In genomic region chr4:34880921-34881650, GRCm38 (mm10) we compare ENCODE assay signal across 9 mouse cellular contexts. TPM values are rescaled to one million over a fixed set of nuclear protein-coding genes. Genes with fewer than 3 reads are reported as not detected.
DNase-seq lines count a peak whose midpoint lies in the region; ATAC-seq and TF ChIP-seq lines count a peak whose summit lies in the region.
"Had no signal": no experiment of that assay in that cellular context is flagged by ENCODE, and none has a peak within 500 bp of the region (broad histone marks: within the 10 kb centered on the region; RNA-seq: fewer than 3 reads in every experiment).

No protein-coding gene starts in this region.

- in situ Hi-C loops in ES-E14 (cut with MboI; ENCODE audit: low sequenced_read_pairs in 2 of 2, unreplicated experiment in 2 of 2): no loop called here

- no peaks in the 10 kb centered on the region for H3K27me3 ChIP-seq in heart, embryonic 11.5 days (ENCODE audit: control insufficient read depth, insufficient read depth, low read length)
- no peaks in the 10 kb centered on the region for H3K27me3 ChIP-seq in hindbrain, embryonic 12.5 days
- H3K27me3 ChIP-seq in midbrain, embryonic 12.5 days: no peaks in the 10 kb centered on the region

- H3K36me3 ChIP-seq in heart, embryonic 11.5 days (ENCODE audit: control insufficient read depth, insufficient read depth, low read length): peaks cover 2% of the 10 kb centered on the region
- H3K36me3 ChIP-seq in ES-E14 (ENCODE audit: control insufficient read depth, insufficient read depth, low read length, poor library complexity, severe bottlenecking): peaks cover 2% of the 10 kb centered on the region; the same call in 1 of the 2 replicates
- H3K36me3 ChIP-seq in hindbrain, embryonic 12.5 days: peaks cover 18% of the 10 kb centered on the region
- peaks cover 30% of the 10 kb centered on the region for H3K36me3 ChIP-seq in midbrain, embryonic 12.5 days

- peak overlapping the region; percentile 86 for H3K4me3 ChIP-seq in heart, embryonic 11.5 days (ENCODE audit: low read depth, low read length)
- H3K4me3 ChIP-seq in ES-E14 (ENCODE audit: insufficient read depth in 1 of 2, low read depth in 1 of 2, low read length in 2 of 2, poor library complexity in 1 of 2, severe bottlenecking in 1 of 2): peak overlapping the region; percentile 72 to 83
- peak overlapping the region; percentile 96 for H3K4me3 ChIP-seq in hindbrain, embryonic 12.5 days
- H3K4me3 ChIP-seq in midbrain, embryonic 12.5 days: peak overlapping the region; percentile 77

- peaks cover 6% of the 10 kb centered on the region for H3K4me1 ChIP-seq in heart, embryonic 11.5 days (ENCODE audit: control insufficient read depth, insufficient read depth, low read length)
- H3K4me1 ChIP-seq in ES-E14 (ENCODE audit: control insufficient read depth in 2 of 2, insufficient read depth in 2 of 2, low read length in 2 of 2, poor library complexity in 1 of 2): peaks cover 3 to 8% of the 10 kb centered on the region in 2 experiments
- H3K4me1 ChIP-seq in hindbrain, embryonic 12.5 days: peaks cover 15% of the 10 kb centered on the region
- H3K4me1 ChIP-seq in midbrain, embryonic 12.5 days: peaks cover 22% of the 10 kb centered on the region

- H3K27ac ChIP-seq in heart, embryonic 11.5 days (ENCODE audit: low read depth, low read length): no peak overlapping the region
- H3K27ac ChIP-seq in ES-E14 (ENCODE audit: insufficient read depth, low read depth, low read length, poor library complexity, severe bottlenecking): peak overlapping the region; percentile 67; the same call in 1 of the 2 replicates
- no peak overlapping the region for H3K27ac ChIP-seq in hindbrain, embryonic 12.5 days
- H3K27ac ChIP-seq in midbrain, embryonic 12.5 days (replicated peaks): no peak overlapping the region

- H3K9ac ChIP-seq in heart, embryonic 11.5 days (ENCODE audit: low read depth, low read length): no peak overlapping the region
- no peak overlapping the region; the same call in 1 of the 2 replicates for H3K9ac ChIP-seq in ES-E14 (ENCODE audit: insufficient read depth, low read depth, low read length, poor library complexity, severe bottlenecking)
- peak overlapping the region; percentile 99 for H3K9ac ChIP-seq in hindbrain, embryonic 12.5 days
- 0 out of 2 replicates have a peak overlapping the region, but pooled peaks have one; percentile 31 for H3K9ac ChIP-seq in midbrain, embryonic 12.5 days (replicated peaks)

- intact Hi-C loops in heart, postnatal 25 days (cut with DNase I): loop anchor here (5.0 to 10.0 kb wide), 3 partner anchors 69 to 326 kb away; partner anchors contain the start of genes Akirin2, Orc3 and Rars2

- ATAC-seq in heart, embryonic 11.5 days (replicated peaks; ENCODE audit: insufficient number of reproducible peaks, low FRiP score, low TSS enrichment): no peak
- ATAC-seq in hindbrain, embryonic 12.5 days (ENCODE audit: low FRiP score): no peak
- ATAC-seq in midbrain, embryonic 12.5 days (ENCODE audit: low FRiP score, low read depth): no peak
- no peak for ATAC-seq in granulocyte monocyte progenitor cell, adult 5-6 weeks (replicated peaks; ENCODE audit: poor library complexity, severe bottlenecking)

- H3K4me2 ChIP-seq in heart, embryonic 11.5 days: peak overlapping the region; percentile 70
- peak overlapping the region; percentile 68 for H3K4me2 ChIP-seq in hindbrain, embryonic 12.5 days (replicated peaks)
- H3K4me2 ChIP-seq in midbrain, embryonic 12.5 days (replicated peaks): peak overlapping the region; percentile 71

- whole genome bisulfite sequencing in heart, embryonic 11.5 days (ENCODE audit: insufficient replicate concordance): 86% methylated on average over 10 of the region's 10 CpGs
- 92% methylated on average over 10 of the region's 10 CpGs for WGBS in hindbrain, embryonic 12.5 days
- 87% methylated on average over 10 of the region's 10 CpGs for WGBS in midbrain, embryonic 12.5 days

- no peaks in the 10 kb centered on the region for H3K9me3 ChIP-seq in heart, embryonic 11.5 days (replicated peaks; ENCODE audit: control insufficient read depth, low read length)
- H3K9me3 ChIP-seq in ES-E14 (ENCODE audit: control insufficient read depth, insufficient read depth, low read depth, low read length): no peaks in the 10 kb centered on the region
- H3K9me3 ChIP-seq in hindbrain, embryonic 12.5 days (replicated peaks): no peaks in the 10 kb centered on the region
- H3K9me3 ChIP-seq in midbrain, embryonic 12.5 days: no peaks in the 10 kb centered on the region

- no peak for DNase-seq in heart, postnatal 25 days (ENCODE audit: low spot score)
- DNase-seq in ES-E14 (ENCODE audit: low read depth, low spot score) (no peak), adipocyte (ENCODE audit: low spot score) (no peak)
- no peak for DNase-seq in layer of hippocampus, adult 9-11 months

TF ChIP-seq in ES-E14, 5 proteins besides CTCF, POLR2A, EP300 and RAD21:
- TF ChIP-seq CHD2 (IDR thresholded peaks at IDR 0.05; ENCODE audit: low read depth, low read length) (no peak), HCFC1 (IDR thresholded peaks at IDR 0.05; ENCODE audit: borderline replicate concordance, insufficient read depth, low read length) (no peak), MAFK (IDR thresholded peaks at IDR 0.05; ENCODE audit: insufficient read depth, low read depth, low read length) (no peak), ZC3H11A (IDR thresholded peaks at IDR 0.05; ENCODE audit: borderline replicate concordance, low read depth, low read length) (no peak), ZNF384 (IDR thresholded peaks at IDR 0.05; ENCODE audit: low read depth, low read length) (no peak)

RNA-seq across cellular contexts. Expression of gene Zfp292, which starts 1.7 kb away (rescaled TPM):
- polyA plus RNA-seq in heart, embryonic 11.5 days (2014; fragmentation: Nextera tagmentation; extraction: Ambion mirVana): 19.5 and 22.0 TPM in 2 replicates
- total RNA-seq in heart, postnatal 25 days (2021): 10 to 100 TPM; 14.6 to 15.6 TPM
- 25.3 and 31.8 TPM in 2 replicates for total RNA-seq in ES-E14 (2012; rRNA removed)
- polyA plus RNA-seq in hindbrain, embryonic 12.5 days (2016; fragmentation: Nextera tagmentation; extraction: Ambion mirVana): 39.2 and 43.0 TPM in 2 replicates
- 42.7 and 48.5 TPM in 2 replicates for polyA plus RNA-seq in midbrain, embryonic 12.5 days (2016; fragmentation: Nextera tagmentation; extraction: Ambion mirVana)
- total RNA-seq in granulocyte monocyte progenitor cell, adult 5-6 weeks (2014; fragmentation: Nextera tagmentation): 23.6 and 27.4 TPM in 2 replicates
- 28.6 and 29.5 TPM in 2 replicates for total RNA-seq in granulocyte monocyte progenitor cell, adult 5-6 weeks (2017)

RNA-seq across cellular contexts. Expression of gene Cga, which starts 12.5 kb away (rescaled TPM):
- not detected in 2 replicates for polyA plus RNA-seq in heart, embryonic 11.5 days (2014; fragmentation: Nextera tagmentation; extraction: Ambion mirVana)
- total RNA-seq in heart, postnatal 25 days (2021): not detected
- total RNA-seq in ES-E14 (2012; rRNA removed): 0.89 TPM in 1 of 2 replicates, not detected in the other
- 0.56 and 1.1 TPM in 2 replicates for polyA plus RNA-seq in hindbrain, embryonic 12.5 days (2016; fragmentation: Nextera tagmentation; extraction: Ambion mirVana)
- not detected in 2 replicates for polyA plus RNA-seq in midbrain, embryonic 12.5 days (2016; fragmentation: Nextera tagmentation; extraction: Ambion mirVana)
- total RNA-seq in granulocyte monocyte progenitor cell, adult 5-6 weeks (2014; fragmentation: Nextera tagmentation): not detected in 2 replicates
- total RNA-seq in granulocyte monocyte progenitor cell, adult 5-6 weeks (2017): not detected in 2 replicates
- total RNA-seq: neutrophil, adult 5-6 weeks had no signal

Comparison
In these comparisons a context has a peak if more than half of its experiments do, and no peak if none do; other contexts are left out.
1. H3K9ac ChIP-seq: peak in hindbrain, embryonic 12.5 days (single experiment) and midbrain, embryonic 12.5 days (single experiment); none in heart, embryonic 11.5 days (single experiment) and ES-E14 (single experiment).
2. Peak in every context shown above with its lines, with median percentiles within 50 percentile points of each other: H3K4me2 ChIP-seq and H3K4me3 ChIP-seq.